Mouse (Mus musculus): ENCODE results near the gene B9d1.

- no peak for TF ChIP-seq CTCF (IDR thresholded peaks at IDR 0.05; ENCODE audit: borderline replicate concordance, extremely low read depth, insufficient read depth, insufficient read length)
- no peak for TF ChIP-seq POLR2A (IDR thresholded peaks at IDR 0.05; ENCODE audit: borderline replicate concordance, extremely low read depth, insufficient read depth, insufficient read length, poor library complexity, severe bottlenecking)
Observed at GRCm38 (mm10) chr11:61484613-61485540, 20.1 kb upstream of the B9d1 start, which contains the start of gene Mfap4.

Data from brain, embryonic 14.5 days (tissue).